Mouse (Mus musculus): Measurements from ENCODE around the gene Mlph. TPM values are rescaled to one million over a fixed set of nuclear protein-coding genes. Genes with fewer than 3 reads are reported as not detected.

Mlph gene
- total RNA-seq, 2 experiments from 2014 or later = 0.20 to 0.25 TPM

GRCm38 (mm10) chr1:90956245-90957096, 41.6 kb downstream of the Mlph start:
- intact Hi-C loops (cut with DNase I) = loop anchor here (1.0 to 5.0 kb wide), 3 partner anchors 28 to 304 kb away; no protein-coding TSS in a partner anchor
- DNase-seq = peak; percentile 61

GRCm38 (mm10) chr1:90962526-90962925, 47.6 kb downstream of the Mlph start:
- no peak overlapping the region for H3K27ac ChIP-seq
- DNase-seq = no peak
- intact Hi-C loops (cut with DNase I) = no loop called here
- no peak for TF ChIP-seq CTCF (IDR thresholded peaks at IDR 0.05)
- no peak overlapping the region for H3K4me3 ChIP-seq

More at GRCm38 (mm10) chr1:90956245-90957096, 41.6 kb downstream of the Mlph start:
- Histone ChIP-seq H3K27ac (no peak overlapping the region), H3K4me3 (no peak overlapping the region)
- peak; percentile 93 for TF ChIP-seq CTCF (IDR thresholded peaks at IDR 0.05)

GRCm38 (mm10) chr1:90962994-90963393, 48.1 kb downstream of the Mlph start:
- Histone ChIP-seq H3K4me3 (no peak overlapping the region), H3K27ac (no peak overlapping the region)
- no peak for DNase-seq
- intact Hi-C loops (cut with DNase I) = no loop called here
- no peak for TF ChIP-seq CTCF (IDR thresholded peaks at IDR 0.05)

- no peak for TF ChIP-seq CTCF (IDR thresholded peaks at IDR 0.05)
- intact Hi-C loops (cut with DNase I) = no loop called here
- no peak overlapping the region for H3K4me3 ChIP-seq
- DNase-seq = peak; percentile 56
- H3K27ac ChIP-seq = no peak overlapping the region
These were observed 52.7 kb downstream of the Mlph start for GRCm38 (mm10) chr1:90967583-90967982.

- no peak for DNase-seq
- intact Hi-C loops (cut with DNase I) = no loop called here
- TF ChIP-seq CTCF (IDR thresholded peaks at IDR 0.05) = no peak
- H3K4me3 ChIP-seq = no peak overlapping the region
- no peak overlapping the region for H3K27ac ChIP-seq
These were observed 53.8 kb downstream of the Mlph start for GRCm38 (mm10) chr1:90968649-90969048.

DNA sequence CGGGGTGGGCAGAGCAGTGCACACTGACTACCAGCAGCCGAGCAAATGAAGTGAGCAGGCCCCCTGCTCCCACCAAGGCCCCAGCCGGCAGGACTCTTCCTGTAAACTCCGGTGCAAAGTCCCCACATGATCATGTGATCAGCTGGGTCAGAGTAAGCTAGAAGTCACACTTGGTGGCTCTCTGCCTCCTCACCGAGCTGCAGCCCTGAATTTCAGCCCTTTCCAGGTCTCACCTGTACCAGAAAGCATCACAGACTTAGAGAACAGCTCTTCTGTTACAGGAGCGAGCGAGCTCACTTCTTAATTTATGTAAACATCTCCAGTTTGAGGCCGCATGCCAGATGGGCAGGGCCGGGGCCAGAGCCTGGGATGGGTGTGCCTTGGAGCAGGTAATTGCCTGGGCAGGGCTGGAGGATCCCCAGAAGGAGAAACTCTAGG, 54.5 kb downstream of the Mlph start, which contains the start of gene Rab17:
TSS of gene Rab17 (minus strand) at position 315 of the 438 bp plus-strand sequence.
- TF ChIP-seq CTCF (IDR thresholded peaks at IDR 0.05) = no peak
- intact Hi-C loops (cut with DNase I) = no loop called here
- DNase-seq = no peak
- Histone ChIP-seq H3K4me3 (no peak within 1 kb of the TSS), H3K27ac (no peak within 1 kb of the TSS)

DNA sequence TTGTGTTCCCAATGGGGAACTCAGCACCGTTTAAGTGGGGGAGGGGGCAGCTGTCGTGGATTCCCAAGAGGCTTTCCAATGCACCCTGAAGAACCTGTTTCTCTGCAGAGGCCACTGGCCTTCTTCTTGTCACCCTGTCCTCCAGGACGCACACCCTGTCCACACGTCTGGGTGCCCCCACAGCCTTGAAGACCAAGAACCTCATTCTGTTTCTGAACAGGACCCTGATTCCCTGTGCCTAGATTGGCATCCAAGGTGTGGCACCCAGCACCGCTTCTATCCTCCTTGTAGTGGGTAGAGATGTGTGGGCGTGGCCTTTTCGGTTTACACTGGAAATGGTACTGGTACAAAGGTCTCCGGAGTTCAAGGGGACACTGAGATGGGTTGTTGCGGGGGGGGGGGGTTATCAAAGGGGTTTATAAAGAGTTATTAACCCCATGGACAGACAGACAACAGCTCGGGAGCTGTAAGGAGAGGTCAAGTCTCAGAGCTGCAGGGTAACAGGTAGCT, 55.1 kb downstream of the Mlph start:
- TF ChIP-seq CTCF (IDR thresholded peaks at IDR 0.05) = no peak
- no peak for DNase-seq
- Histone ChIP-seq H3K27ac (no peak overlapping the region), H3K4me3 (no peak overlapping the region)
- intact Hi-C loops (cut with DNase I) = loop anchor here (5.0 kb wide), 2 partner anchors 52 to 67 kb away; no protein-coding TSS in a partner anchor

- intact Hi-C loops (cut with DNase I) = loop anchor here (1.0 to 5.0 kb wide), 6 partner anchors 49 to 266 kb away; partner anchors contain the start of gene Ramp1
- TF ChIP-seq CTCF (IDR thresholded peaks at IDR 0.05) = peak; percentile 100
- peak overlapping the region; percentile 48 for H3K27ac ChIP-seq
These were observed 58.2 kb downstream of the Mlph start for GRCm38 (mm10) chr1:90972911-90973573.

DNA sequence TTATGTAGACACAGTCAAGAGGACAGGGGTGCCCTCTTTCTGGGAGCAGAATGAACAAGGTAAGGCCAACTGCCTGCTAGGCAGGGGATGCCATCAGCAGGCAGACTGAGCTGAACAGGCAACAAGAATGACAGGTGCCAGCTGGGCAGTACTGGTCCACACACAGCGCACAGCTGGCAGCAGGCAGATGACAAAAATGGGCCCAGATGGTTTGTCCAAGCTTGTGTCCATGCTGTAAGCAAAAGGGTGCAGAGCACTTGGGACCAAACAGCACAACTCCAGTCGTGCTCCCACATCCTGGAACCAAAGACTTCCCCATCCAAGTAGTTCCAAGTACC, 58.7 kb downstream of the Mlph start:
- TF ChIP-seq CTCF (IDR thresholded peaks at IDR 0.05) = no peak
- H3K27ac ChIP-seq = peak overlapping the region; percentile 48
- intact Hi-C loops (cut with DNase I) = loop anchor here (1.0 to 5.0 kb wide), 6 partner anchors 49 to 265 kb away; partner anchors contain the start of gene Ramp1
- H3K4me3 ChIP-seq = no peak overlapping the region
- no peak for DNase-seq

More at GRCm38 (mm10) chr1:90972911-90973573, 58.2 kb downstream of the Mlph start:
- no peak overlapping the region for H3K4me3 ChIP-seq
- peak; percentile 93 for DNase-seq

GRCm38 (mm10) chr1:90974906-90975649, 60.2 kb downstream of the Mlph start:
- no peak overlapping the region for H3K4me3 ChIP-seq
- peak overlapping the region; percentile 6; the same call in 1 of the 2 replicates for H3K27ac ChIP-seq
- intact Hi-C loops (cut with DNase I) = loop anchor here (5.0 kb wide), 2 partner anchors 47 to 62 kb away; no protein-coding TSS in a partner anchor
- TF ChIP-seq CTCF (IDR thresholded peaks at IDR 0.05) = no peak
- DNase-seq = peak; percentile 57

GRCm38 (mm10) chr1:90975960-90976359, 61.1 kb downstream of the Mlph start:
- no peak for TF ChIP-seq CTCF (IDR thresholded peaks at IDR 0.05)
- Histone ChIP-seq H3K27ac (no peak overlapping the region), H3K4me3 (no peak overlapping the region)
- intact Hi-C loops (cut with DNase I) = no loop called here
- no peak for DNase-seq

Data from gastrocnemius, adult 2 months (tissue).